Mouse (Mus musculus): Measurements from ENCODE around the gene Olfr910. TPM values are rescaled to one million over a fixed set of nuclear protein-coding genes. Genes with fewer than 3 reads are reported as not detected.

The Olfr910 gene
- polyA plus RNA-seq (2016; fragmentation: Nextera tagmentation; extraction: Ambion mirVana): not detected in 2 replicates

DNA sequence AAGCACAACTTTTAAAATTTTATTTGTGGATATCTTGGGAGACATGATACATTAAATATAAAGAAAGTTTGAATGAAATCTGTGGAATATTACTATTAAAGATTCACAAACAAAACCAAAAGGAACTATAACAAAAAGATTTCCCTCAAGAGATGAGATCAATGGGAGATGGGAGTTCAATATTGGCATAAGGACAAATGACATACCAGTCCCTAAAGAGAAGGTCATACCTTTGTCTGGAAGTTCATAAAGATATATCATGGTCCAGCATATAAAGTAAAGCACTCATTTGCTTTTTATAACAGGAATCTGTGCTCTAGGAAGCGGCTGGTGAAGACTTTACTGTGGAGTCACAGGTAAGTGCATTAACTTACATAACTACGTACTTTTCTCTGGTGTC, at the start of gene Olfr910:
Gene Olfr910 (plus strand): TSS at position 301 of the 400 bp plus-strand sequence.
- no peaks in the 10 kb centered on the region for H3K36me3 ChIP-seq (replicated peaks)
- H3K4me3 ChIP-seq: no peak within 1 kb of the TSS
- DNase-seq (ENCODE audit: low spot score): no peak
- 91% methylated on average over 2 of the region's 2 CpGs for WGBS
- H3K27ac ChIP-seq (replicated peaks): no peak within 1 kb of the TSS
- no peaks in the 10 kb centered on the region for H3K4me1 ChIP-seq
- H3K27me3 ChIP-seq (replicated peaks; ENCODE audit: low read depth, poor library complexity, severe bottlenecking): no peaks in the 10 kb centered on the region
- H3K9me3 ChIP-seq: no peaks in the 10 kb centered on the region

DNA sequence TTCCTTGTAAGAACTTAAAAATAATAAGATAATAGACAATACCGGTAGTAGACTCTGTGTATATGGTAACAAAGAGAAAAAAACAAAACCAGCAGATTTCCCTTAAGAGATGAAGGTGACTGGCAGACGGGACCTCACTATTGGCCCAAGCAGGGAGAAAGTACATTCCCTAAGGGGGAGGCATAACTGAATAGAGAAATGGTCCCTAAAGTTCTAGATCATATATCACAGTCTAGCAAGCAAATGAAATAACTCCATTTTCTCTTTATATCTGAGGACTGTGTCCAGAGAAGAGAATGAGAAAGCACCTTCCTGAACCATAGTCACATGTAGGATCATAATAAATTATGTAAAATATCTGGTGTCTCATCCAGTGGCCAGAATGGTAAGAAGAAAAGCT, 42.1 kb upstream of the Olfr910 start, which contains the start of gene Olfr907:
Gene Olfr907 (plus strand): TSS at position 301 of the 400 bp plus-strand sequence.
- H3K9me3 ChIP-seq: no peaks in the 10 kb centered on the region
- 82% methylated on average over 2 of the region's 2 CpGs for WGBS
- no peaks in the 10 kb centered on the region for H3K27me3 ChIP-seq (replicated peaks; ENCODE audit: low read depth, poor library complexity, severe bottlenecking)
- DNase-seq (ENCODE audit: low spot score): no peak
- H3K4me1 ChIP-seq: no peaks in the 10 kb centered on the region
- H3K27ac ChIP-seq (replicated peaks): no peak within 1 kb of the TSS
- H3K36me3 ChIP-seq (replicated peaks): no peaks in the 10 kb centered on the region
- H3K4me3 ChIP-seq: no peak within 1 kb of the TSS

GRCm38 (mm10) chr9:38512353-38512752, 25.3 kb upstream of the Olfr910 start:
- Histone ChIP-seq H3K27ac (replicated peaks) (no peak overlapping the region), H3K4me1 (no peaks in the 10 kb centered on the region), H3K27me3 (replicated peaks; ENCODE audit: low read depth, poor library complexity, severe bottlenecking) (no peaks in the 10 kb centered on the region), H3K36me3 (replicated peaks) (no peaks in the 10 kb centered on the region), H3K4me3 (no peak overlapping the region), H3K9me3 (no peaks in the 10 kb centered on the region)
- 88% methylated on average over 2 of the region's 2 CpGs for WGBS
- no peak for DNase-seq (ENCODE audit: low spot score)

DNA sequence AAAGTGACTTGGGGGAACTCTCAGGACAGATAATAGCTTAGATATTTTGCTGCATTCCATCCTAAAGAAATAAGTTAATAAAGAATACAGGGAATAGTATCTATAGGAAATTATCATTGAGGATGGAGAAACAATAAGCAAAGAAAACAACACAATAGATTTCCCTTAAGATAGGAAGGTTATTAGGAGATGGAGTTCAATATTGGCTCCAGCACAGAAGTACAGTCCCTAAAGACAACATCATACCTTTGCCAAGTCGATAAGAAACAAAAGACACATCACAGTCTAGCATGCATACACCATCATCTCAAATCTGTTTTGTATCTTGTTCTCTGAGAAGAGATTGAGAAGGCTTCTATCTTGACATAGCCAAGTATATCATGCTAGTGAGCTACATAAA, 16.4 kb upstream of the Olfr910 start, which contains the start of gene Olfr911-ps1:
Gene Olfr911-ps1 (plus strand): TSS at position 301 of the 400 bp plus-strand sequence.
- Histone ChIP-seq H3K4me1 (no peaks in the 10 kb centered on the region), H3K27me3 (replicated peaks; ENCODE audit: low read depth, poor library complexity, severe bottlenecking) (no peaks in the 10 kb centered on the region), H3K9me3 (no peaks in the 10 kb centered on the region), H3K4me3 (no peak within 1 kb of the TSS), H3K27ac (replicated peaks) (no peak within 1 kb of the TSS), H3K36me3 (replicated peaks) (no peaks in the 10 kb centered on the region)
- no peak for DNase-seq (ENCODE audit: low spot score)
- WGBS: 78% methylated on average over 1 of the region's 1 CpGs

GRCm38 (mm10) chr9:38579878-38580277, 42.2 kb downstream of the Olfr910 start, which contains the start of gene Olfr912:
Gene Olfr912 (plus strand): TSS chr9:38580178.
- H3K27ac ChIP-seq (replicated peaks): no peak within 1 kb of the TSS
- WGBS: 85% methylated on average over 1 of the region's 1 CpGs
- no peaks in the 10 kb centered on the region for H3K4me1 ChIP-seq
- H3K4me3 ChIP-seq: no peak within 1 kb of the TSS
- H3K36me3 ChIP-seq (replicated peaks): no peaks in the 10 kb centered on the region
- no peaks in the 10 kb centered on the region for H3K9me3 ChIP-seq
- no peak for DNase-seq (ENCODE audit: low spot score)
- no peaks in the 10 kb centered on the region for H3K27me3 ChIP-seq (replicated peaks; ENCODE audit: low read depth, poor library complexity, severe bottlenecking)

Other genes with a start within 250 kb of the Olfr910 start
- gene Olfr896-ps1, start 246.7 kb upstream of the Olfr910 start, polyA plus RNA-seq (2016; fragmentation: Nextera tagmentation; extraction: Ambion mirVana): not detected in 2 replicates
- not detected in 2 replicates for gene Olfr25, start 208.8 kb upstream of the Olfr910 start, polyA plus RNA-seq (2016; fragmentation: Nextera tagmentation; extraction: Ambion mirVana)
- gene Olfr898, start 189.4 kb upstream of the Olfr910 start, polyA plus RNA-seq (2016; fragmentation: Nextera tagmentation; extraction: Ambion mirVana): not detected in 2 replicates
- not detected in 2 replicates for gene Olfr250, start 171.0 kb upstream of the Olfr910 start, polyA plus RNA-seq (2016; fragmentation: Nextera tagmentation; extraction: Ambion mirVana)
- not detected in 2 replicates for gene Olfr251, start 160.8 kb upstream of the Olfr910 start, polyA plus RNA-seq (2016; fragmentation: Nextera tagmentation; extraction: Ambion mirVana)
- not detected in 2 replicates for gene Olfr147, start 136.2 kb upstream of the Olfr910 start, polyA plus RNA-seq (2016; fragmentation: Nextera tagmentation; extraction: Ambion mirVana)
- gene Olfr901, start 108.4 kb upstream of the Olfr910 start, polyA plus RNA-seq (2016; fragmentation: Nextera tagmentation; extraction: Ambion mirVana): not detected in 2 replicates
- gene Olfr902, start 90.2 kb upstream of the Olfr910 start, polyA plus RNA-seq (2016; fragmentation: Nextera tagmentation; extraction: Ambion mirVana): not detected in 2 replicates
- not detected in 2 replicates for gene Olfr904, start 74.7 kb upstream of the Olfr910 start, polyA plus RNA-seq (2016; fragmentation: Nextera tagmentation; extraction: Ambion mirVana)
- gene Olfr905, start 66.7 kb upstream of the Olfr910 start, polyA plus RNA-seq (2016; fragmentation: Nextera tagmentation; extraction: Ambion mirVana): not detected in 2 replicates
- gene Olfr906, start 50.8 kb upstream of the Olfr910 start, polyA plus RNA-seq (2016; fragmentation: Nextera tagmentation; extraction: Ambion mirVana): not detected in 2 replicates
- gene Olfr907, start 42.0 kb upstream of the Olfr910 start, polyA plus RNA-seq (2016; fragmentation: Nextera tagmentation; extraction: Ambion mirVana): not detected in 2 replicates
- not detected in 2 replicates for gene Olfr911-ps1, start 16.3 kb upstream of the Olfr910 start, polyA plus RNA-seq (2016; fragmentation: Nextera tagmentation; extraction: Ambion mirVana)
- not detected in 2 replicates for gene Olfr912, start 42.3 kb downstream of the Olfr910 start, polyA plus RNA-seq (2016; fragmentation: Nextera tagmentation; extraction: Ambion mirVana)
- not detected in 2 replicates for gene Olfr913, start 54.9 kb downstream of the Olfr910 start, polyA plus RNA-seq (2016; fragmentation: Nextera tagmentation; extraction: Ambion mirVana)
- gene Olfr914, start 67.3 kb downstream of the Olfr910 start, polyA plus RNA-seq (2016; fragmentation: Nextera tagmentation; extraction: Ambion mirVana): not detected in 2 replicates
- not detected in 2 replicates for gene Olfr916, start 122.0 kb downstream of the Olfr910 start, polyA plus RNA-seq (2016; fragmentation: Nextera tagmentation; extraction: Ambion mirVana)
- gene Olfr917, start 128.0 kb downstream of the Olfr910 start, polyA plus RNA-seq (2016; fragmentation: Nextera tagmentation; extraction: Ambion mirVana): not detected in 2 replicates
- gene Olfr918, start 136.8 kb downstream of the Olfr910 start, polyA plus RNA-seq (2016; fragmentation: Nextera tagmentation; extraction: Ambion mirVana): not detected in 2 replicates
- gene Olfr919, start 165.8 kb downstream of the Olfr910 start, polyA plus RNA-seq (2016; fragmentation: Nextera tagmentation; extraction: Ambion mirVana): not detected in 2 replicates
- gene Vwa5a, start 180.4 kb downstream of the Olfr910 start, polyA plus RNA-seq (2016; fragmentation: Nextera tagmentation; extraction: Ambion mirVana): 7.0 and 9.2 TPM in 2 replicates
- gene Olfr920, start 214.4 kb downstream of the Olfr910 start, polyA plus RNA-seq (2016; fragmentation: Nextera tagmentation; extraction: Ambion mirVana): not detected in 2 replicates
- gene Olfr921, start 235.2 kb downstream of the Olfr910 start, polyA plus RNA-seq (2016; fragmentation: Nextera tagmentation; extraction: Ambion mirVana): not detected in 2 replicates